Mouse (Mus musculus): ENCODE measurements around the gene Rpl26.
"Not testable (repeated sequence)": the region's sequence is repeated elsewhere in the genome, so short reads cannot be mapped to it uniquely, and the experiment has no call there.

The Rpl26 gene

DNA sequence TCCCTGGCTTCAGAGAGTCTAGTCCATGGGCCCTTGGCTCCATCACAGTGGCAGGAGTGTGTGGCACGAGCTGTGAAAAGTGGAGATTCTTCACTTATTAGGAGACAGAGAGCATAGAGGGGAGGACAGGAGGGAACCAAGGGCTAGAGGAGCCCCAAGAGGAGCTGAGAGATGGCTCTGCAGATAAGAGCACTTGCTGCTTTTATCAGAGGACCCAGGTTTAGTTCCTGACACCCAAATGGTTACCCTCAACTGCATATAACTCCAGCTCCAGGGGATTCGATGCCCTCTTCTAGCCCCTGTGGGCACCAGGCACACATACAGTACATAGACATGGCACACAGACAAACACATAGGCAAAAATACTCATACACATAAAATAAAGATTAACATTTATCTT, 23.4 kb downstream of the Rpl26 start:
- DNase-seq = no peak

DNA sequence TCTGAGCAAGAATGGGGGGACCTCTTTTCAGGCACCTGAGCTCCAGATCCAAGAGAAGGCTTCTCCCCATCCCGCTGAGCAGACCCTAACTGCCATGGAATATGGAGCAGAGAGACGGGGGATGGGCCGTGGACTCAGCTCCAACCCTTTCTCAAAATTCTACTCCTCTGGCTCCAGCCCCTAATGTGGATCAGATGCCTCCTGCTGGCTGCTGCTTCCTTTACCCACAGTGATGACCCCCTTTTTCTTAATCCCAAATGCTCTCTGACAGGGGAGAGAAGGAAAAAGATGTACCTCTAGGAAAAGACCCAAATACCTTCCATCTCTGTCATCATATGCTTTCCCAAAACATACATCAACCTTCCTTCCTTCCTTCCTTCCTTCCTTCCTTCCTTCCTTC, 25.6 kb downstream of the Rpl26 start, which contains the start of gene Odf4:
Gene Odf4, minus strand, starts transcription at position 101 of the 400 bp plus-strand sequence.
- no peak for DNase-seq

DNA sequence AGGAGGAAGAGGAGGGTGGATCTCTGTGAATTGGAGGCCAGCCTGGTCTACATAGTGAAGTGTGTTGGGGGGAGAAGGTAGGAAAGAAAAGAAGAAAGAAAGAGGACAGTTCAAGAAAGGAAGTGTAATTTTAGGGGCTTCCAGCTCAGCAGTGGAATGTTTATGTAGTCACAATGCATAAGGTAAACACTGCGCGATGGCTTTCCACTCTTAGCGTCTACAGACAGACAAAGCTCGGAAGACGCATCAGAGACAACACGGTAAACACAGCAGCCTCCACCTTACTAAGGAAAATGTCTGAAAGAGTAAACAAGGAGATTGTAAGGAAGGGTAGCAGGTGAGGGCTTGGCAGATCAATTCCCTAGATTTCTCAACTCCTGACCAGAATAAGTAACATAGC, 28.6 kb downstream of the Rpl26 start:
- DNase-seq = no peak

DNA sequence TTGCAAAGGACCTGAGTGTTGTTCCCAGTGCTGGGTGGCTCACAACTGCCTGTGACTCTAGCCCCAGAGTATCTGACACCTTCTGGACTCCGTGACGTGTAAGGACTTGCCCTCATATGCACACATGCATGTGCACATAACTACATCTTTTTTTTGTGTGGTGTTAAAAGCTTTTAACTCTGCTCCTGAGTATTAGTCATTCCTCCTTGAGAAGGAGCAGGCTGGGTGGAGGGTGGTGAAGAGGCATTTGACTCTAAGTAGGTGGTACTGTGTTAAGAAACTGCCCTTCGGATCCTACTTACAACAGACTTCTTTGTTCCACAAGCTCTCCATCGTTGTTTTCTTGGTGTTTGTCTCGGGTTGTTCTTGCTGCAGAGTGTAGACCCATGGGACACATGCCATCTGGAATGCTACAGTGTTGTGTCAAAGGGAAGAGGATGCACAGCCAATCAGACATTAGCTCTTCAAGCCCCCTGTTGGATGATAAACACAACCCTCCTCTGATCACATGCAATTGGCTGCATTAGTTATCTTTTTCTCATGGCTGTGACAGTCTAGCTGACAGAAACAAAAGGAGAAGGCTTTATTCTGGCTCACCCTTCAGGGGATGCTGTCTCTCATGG, 32.6 kb downstream of the Rpl26 start:
- DNase-seq = no peak

DNA sequence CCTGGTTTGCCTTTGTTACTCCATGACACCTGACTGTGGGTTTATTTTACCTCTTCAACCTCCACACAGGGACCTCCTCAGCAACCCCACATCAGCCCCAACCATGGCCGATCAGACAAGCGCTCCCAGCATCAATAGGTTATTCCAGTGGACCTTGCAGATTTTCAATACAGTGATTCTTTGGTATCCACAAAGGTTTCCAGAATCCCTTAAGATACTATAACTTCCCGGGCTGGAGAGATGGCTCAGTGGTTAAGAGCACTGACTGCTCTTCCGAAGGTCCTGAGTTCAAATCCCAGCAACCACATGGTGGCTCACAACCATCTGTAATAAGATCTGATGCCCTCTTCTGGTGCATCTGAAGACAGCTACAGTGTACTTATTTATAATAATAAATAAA, 35.6 kb downstream of the Rpl26 start:
- DNase-seq = not testable (repeated sequence)

DNA sequence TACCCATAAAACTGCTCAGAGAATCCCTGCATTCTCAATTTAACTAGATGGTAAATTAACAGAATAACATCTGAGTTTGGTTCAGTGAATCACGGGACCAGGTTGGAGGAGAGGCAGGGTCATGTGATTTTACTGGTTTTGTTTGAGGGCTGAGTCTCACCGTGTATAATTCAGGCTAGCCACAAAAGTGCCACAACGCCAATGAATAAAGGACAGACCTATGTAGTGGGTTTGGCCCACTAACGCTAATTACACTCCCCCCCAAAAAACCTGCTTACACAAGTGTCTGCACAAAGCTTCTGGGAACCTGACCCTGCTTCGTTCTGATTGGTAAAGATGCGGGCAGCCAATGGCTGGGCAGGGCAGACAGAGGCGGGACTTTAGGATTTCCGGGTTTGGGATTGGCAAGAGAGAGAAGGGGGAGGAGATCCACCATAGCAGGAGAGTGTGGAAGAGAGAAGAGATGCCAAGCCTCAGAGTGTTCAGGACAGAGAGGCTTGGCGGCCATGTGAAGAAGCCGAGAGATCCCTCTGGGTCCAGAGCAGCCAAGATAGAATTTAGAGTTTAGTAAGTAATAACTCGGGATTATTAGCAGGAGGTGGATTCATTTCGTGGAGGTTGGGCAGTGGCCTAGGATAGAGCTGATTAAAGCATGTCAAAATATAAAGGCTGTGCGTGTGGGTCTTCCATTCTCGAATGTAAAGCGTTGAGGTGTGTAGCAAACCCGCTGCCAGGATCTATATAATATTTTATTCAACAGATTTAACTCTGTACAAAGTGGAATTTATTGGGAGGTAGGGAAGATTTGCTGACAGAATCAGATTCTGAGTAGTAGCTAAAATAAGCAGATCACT, 38.3 kb downstream of the Rpl26 start:
- peak; percentile 89 for DNase-seq

DNA sequence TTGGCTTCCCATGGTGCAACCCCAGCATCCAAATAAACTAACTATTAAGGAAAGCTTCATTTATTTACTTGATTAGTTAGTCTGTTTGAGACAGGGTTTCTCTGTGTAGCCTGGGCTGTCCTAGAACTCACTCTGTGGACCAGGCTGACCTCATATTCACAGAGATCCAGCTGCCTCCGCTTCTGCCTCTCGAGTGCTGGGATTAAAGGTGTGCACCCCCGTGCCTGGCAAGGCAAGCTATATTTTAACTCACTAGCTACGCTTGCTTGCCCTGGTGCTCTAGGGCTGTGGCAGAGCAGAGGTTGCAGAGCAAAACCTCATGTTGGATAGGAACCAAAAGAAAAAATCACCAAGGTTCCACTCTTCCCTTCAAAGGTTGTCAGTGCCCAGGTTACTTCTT, 39.1 kb downstream of the Rpl26 start:
- peak; percentile 79 for DNase-seq

DNA sequence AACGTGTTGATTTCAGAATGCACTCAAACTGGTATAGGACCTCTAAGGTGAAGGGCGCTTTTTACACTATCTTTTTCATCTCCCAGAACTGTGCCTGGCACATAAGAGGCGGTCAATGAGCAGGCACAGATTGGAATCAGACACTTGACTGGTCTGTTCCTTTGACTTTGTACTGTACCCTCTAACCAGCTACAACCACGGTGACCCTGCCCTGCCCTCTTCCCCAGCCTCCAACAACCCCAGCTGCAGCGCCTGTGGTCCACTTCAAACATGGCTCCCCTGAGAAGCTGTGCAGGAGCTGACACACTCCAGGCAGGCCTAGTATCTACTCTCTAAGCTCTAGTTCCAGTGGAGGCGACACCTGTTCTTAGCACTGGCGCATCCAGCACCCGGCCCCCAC, 41.3 kb downstream of the Rpl26 start:
- DNase-seq = peak; percentile 41

DNA sequence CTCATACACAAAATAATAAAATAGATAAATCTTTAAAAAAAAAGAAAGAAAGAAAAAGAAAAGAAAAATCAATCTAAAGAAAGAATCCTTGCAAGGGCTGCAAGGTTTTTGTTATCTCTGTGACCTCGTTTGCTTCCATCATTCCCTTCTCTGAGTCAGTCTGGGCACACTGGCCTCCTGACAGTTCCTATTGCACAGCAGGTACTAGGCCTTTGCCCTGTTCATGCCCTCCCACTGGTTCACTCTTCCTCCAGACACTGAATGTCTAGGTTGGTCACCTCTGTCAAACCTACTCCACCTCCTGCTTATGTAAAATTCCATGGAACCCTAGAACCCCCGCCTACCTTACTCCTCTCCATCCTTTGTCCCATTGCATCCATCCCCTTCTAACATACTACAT, 43.9 kb downstream of the Rpl26 start:
- DNase-seq = no peak

DNA sequence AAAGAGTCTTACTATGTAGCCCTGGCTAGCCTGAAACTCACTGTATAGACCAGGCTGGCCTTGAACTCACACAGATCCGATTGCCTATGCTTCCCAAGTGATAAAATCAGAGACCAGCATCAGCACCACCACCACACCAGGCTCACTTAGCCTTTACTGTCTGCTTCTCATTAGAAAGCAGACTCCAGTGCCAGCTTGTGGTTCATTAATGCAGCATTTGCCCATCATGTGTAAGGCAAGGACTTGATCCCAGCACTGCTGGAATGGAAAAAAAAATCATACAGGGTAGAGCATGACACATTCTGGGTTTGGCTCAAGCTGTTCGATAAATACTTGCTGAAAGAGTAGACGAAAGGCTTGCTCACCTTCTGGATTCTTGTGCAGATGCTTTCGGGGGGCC, 44.6 kb downstream of the Rpl26 start:
- no peak for DNase-seq

DNA sequence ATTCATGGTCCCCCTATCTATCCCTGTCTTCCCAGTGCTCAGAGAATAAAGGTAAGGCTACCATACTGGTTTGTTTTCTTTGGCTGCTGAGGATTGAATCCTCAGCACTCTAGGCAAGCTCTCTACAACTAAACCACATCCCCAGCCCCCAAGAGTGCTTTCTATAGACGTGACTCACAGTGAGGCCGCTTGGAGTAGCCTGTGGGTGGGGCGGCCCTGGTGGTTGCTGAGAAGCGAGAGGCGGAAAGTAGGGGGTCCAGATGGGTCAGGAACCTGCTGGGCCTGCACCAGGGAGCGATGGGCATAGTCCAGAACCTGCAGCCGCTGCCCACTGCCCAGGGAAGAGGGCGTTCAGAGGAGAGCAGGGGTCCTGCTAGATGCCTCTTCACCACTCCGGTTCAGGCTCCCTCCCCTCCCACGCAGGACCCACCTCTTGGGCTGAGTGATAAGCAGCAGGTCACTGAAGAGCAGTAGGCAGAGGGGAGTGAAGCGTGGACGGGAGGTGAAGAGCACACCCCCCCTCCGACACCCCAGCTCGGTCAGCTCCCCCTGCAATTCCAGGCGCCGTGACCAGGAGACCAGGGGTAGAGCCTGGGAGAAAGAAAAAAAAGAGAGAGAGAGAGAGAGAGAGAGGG, 45.5 kb downstream of the Rpl26 start:
- DNase-seq = no peak

DNA sequence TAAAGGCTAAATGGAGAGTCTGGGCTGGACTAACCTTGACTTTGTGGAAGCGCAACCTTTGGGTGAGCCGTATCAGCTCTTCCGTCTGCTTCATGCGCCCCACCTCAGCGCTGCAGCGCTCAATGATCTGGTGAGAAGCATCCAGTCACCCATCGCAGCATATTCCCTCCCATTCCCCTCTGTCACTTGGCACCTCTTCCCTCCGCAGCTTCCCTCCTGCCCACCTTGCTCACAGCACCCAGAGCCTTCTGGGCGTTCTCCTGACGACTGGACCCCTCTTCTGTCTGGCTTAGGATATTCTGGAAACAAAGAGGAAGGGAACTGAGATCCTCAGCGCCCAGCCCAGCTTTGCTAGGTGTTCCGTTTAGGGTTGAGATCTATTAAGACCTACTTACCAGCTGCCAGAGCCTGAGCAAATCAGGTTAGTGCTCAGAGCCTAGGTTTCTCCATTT, 46.2 kb downstream of the Rpl26 start:
- no peak for DNase-seq

DNA sequence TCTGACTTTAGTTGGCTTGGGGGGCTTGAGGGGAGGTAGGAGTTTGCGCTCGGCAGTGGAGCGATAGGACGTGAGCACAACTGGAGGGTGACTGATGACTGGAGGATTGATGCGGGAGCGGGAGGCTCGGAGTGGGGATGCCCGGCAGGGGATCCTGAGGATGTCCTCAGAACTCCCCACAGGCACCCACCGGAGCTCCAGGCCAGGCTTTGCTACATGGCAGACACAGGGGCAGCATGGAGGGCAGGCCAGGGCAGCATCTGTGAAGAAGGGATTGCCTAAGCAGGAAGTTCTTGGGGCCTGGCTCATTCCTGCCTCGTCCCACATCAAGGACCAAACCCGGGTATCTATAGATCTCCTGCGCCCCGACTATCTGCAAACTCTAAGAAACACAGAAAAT, 52.5 kb downstream of the Rpl26 start:
- DNase-seq = no peak

DNA sequence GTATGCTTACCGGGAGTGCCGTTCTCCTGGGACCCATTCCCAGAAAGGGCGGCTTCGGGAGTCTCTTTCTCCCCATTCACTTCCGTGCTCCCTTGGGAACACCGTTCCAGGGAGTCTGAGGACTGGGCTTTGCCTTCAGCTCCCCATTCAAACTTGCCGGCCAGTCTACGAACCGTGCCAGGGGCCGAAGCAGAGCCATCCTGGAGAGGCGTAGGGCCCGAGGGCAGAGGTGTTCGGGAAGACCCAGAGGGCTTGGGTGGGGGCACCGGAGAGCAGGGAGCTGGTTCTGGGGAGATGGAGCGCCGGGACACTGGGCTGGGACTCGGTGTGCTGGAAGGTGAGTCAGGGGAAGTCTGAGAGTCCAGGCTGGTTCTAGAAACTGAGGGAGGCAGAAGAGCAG, 53.0 kb downstream of the Rpl26 start:
- DNase-seq = no peak

DNA sequence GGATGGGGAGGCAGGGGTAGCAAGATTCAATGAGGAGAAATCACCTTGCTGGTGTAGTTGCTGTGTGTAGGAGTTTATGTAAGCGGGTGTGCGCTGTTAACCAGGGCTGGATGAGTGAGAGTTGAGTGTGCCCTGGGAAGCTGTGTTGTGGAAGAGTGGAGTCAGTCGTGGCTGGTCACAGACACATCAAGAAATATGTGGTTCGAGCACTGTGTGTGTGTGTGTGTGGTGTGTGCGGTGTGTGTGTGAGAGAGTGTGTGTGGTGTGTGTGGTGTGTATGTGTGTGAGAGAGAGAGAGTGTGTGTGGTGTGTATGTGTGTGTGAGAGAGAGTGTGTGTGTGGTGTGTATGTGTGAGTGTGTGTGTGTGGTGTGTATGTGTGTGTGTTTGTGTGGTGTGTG, 54.1 kb downstream of the Rpl26 start:
- no peak for DNase-seq

DNA sequence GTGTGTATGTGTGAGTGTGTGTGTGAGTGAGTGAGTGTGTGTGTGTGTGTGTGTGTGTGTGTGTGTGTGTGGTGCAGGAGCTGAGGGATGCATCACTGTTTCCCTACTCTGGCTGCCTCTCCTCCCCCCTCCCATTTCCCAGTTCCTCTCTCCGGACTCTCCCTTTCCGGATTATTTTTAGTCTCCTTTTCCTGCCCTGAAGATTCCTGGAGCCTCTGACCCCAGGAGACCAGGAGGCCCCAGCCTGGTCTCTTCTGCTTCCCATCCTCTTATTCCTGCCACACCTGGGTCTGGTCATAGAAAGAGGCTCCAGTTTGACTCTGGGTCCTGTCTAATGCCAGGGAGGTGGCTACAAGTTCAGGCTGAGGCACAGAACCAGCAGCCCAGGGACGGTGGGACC, 54.7 kb downstream of the Rpl26 start:
- DNase-seq = peak; percentile 27

Data from kidney, adult 18-20 months (tissue).